Mouse (Mus musculus): Measurements from ENCODE around the gene Rprd2.

GRCm38 (mm10) chr3:95734092-95734702 lies 84.5 kb downstream of the Rprd2 start:
- TF ChIP-seq POLR2A (IDR thresholded peaks at IDR 0.05; ENCODE audit: insufficient read length, low read depth) (no peak), POLR2AphosphoS2 (IDR thresholded peaks at IDR 0.05; ENCODE audit: insufficient read length, low read depth) (peak; percentile 5), CEBPB (IDR thresholded peaks at IDR 0.05; ENCODE audit: insufficient read depth, poor library complexity, severe bottlenecking) (no peak), USF1 (IDR thresholded peaks at IDR 0.05; ENCODE audit: low read depth) (no peak), MYOG (IDR thresholded peaks at IDR 0.05; ENCODE audit: control insufficient read depth in 1 of 3, insufficient read depth in 1 of 3, insufficient read length in 2 of 3, low read depth in 2 of 3) (peak in 1 of 3 experiments; percentile 34), MYOD1 (IDR thresholded peaks at IDR 0.05; ENCODE audit: control insufficient read depth in 1 of 3, insufficient read length in 2 of 3, low read depth in 2 of 3) (peak in 1 of 3 experiments; percentile 64)
